Mouse (Mus musculus) heart, postnatal 0 days (tissue): ENCODE data around the gene Map4k3. TPM values are rescaled to one million over a fixed set of nuclear protein-coding genes. Genes with fewer than 3 reads are reported as not detected.
"Not testable (repeated sequence)": the region's sequence is repeated elsewhere in the genome, so short reads cannot be mapped to it uniquely, and the experiment has no call there.

Experiments used
- ATAC-seq: fragments of 200-750 bp; cut with Nextera tagmentation; 2 replicates; pipeline ENCODE4 v1.8.0; 2017; ENCODE audit warnings: low read depth, moderate number of reproducible peaks, moderate library complexity; ENCODE audit not compliant: insufficient read depth
- DNase-seq: peaks from one replicate; pipeline ENCODE4 v3.0.0-alpha.2; 2016; ENCODE audit warnings: low spot score
- H3K27ac ChIP-seq: fragments of 300-500 bp; sonication (generic); 2 replicates; pipeline ENCODE4 v1.5.1; 2014; ENCODE audit warnings: low read depth, mild to moderate bottlenecking
- H3K27me3 ChIP-seq: fragments of 300-500 bp; sonication (generic); 2 replicates; pipeline ENCODE4 v1.6.1; 2014; ENCODE audit warnings: low read length, mixed read lengths; ENCODE audit not compliant: control insufficient read depth, insufficient read depth
- H3K36me3 ChIP-seq: fragments of 300-500 bp; sonication (generic); replicated peaks from 2 replicates; pipeline ENCODE4 v1.6.1; 2014; ENCODE audit warnings: low read length, mixed read lengths; ENCODE audit not compliant: control insufficient read depth, insufficient read depth
- H3K4me1 ChIP-seq: fragments of 300-500 bp; sonication (generic); 2 replicates; pipeline ENCODE4 v1.6.1; 2014; ENCODE audit warnings: antibody characterized with exemption; ENCODE audit not compliant: control insufficient read depth, insufficient read depth
- H3K4me2 ChIP-seq: fragments of 300-500 bp; sonication (generic); 2 replicates; pipeline ENCODE4 v1.6.1; 2014; ENCODE audit warnings: low read depth, mild to moderate bottlenecking, low read length, moderate library complexity
- H3K4me3 ChIP-seq: fragments of 300-500 bp; sonication (generic); 2 replicates; pipeline ENCODE4 v1.5.1; 2014; ENCODE audit warnings: low read depth, low read length
- H3K9ac ChIP-seq: fragments of 300-500 bp; sonication (generic); replicated peaks from 2 replicates; pipeline ENCODE4 v1.6.1; 2014; ENCODE audit warnings: low read depth, low read length, mixed read lengths
- H3K9me3 ChIP-seq: fragments of 300-500 bp; sonication (generic); replicated peaks from 2 replicates; pipeline ENCODE4 v1.6.1; 2016; ENCODE audit warnings: low read length; ENCODE audit not compliant: control insufficient read depth
- CTCF ChIP-seq: IDR thresholded peaks from 2 replicates; pipeline ENCODE4 v1.5.1; 2016; ENCODE audit warnings: antibody characterized with exemption, control low read depth, low read depth
- EP300 ChIP-seq: IDR thresholded peaks from 2 replicates; pipeline ENCODE4 v1.6.1; 2016; ENCODE audit warnings: antibody characterized with exemption, low read depth
- WGBS: fragments of 180-500 bp; shearing (Covaris S2); extraction: QIAGEN DNeasy Blood & Tissue Kit; methylation state at CpG from one replicate; pipeline ENCODE4 v1.1.7; 2014; 5-methylcytosine and 5-hydroxymethylcytosine counted together
- polyA plus RNA-seq: library from polyadenylated mRNA; unstranded; fragments of >200 nt; fragmentation: Nextera tagmentation; extraction: Ambion mirVana; gene quantifications from 2 replicates; pipeline ENCODE4 v1.2.1, GENCODE M21; 2015
- total RNA-seq: library from RNA; depleted of rRNA; stranded (reverse); fragments of >200 nt; gene quantifications from 2 replicates; pipeline ENCODE4 v1.2.3, GENCODE M21; 2014; ENCODE audit warnings: low replicate concordance

Map4k3 gene
- total and polyA plus RNA-seq, 2 experiments from 2014 or later = 16.7 to 38.0 TPM

- ATAC-seq (no peak), DNase-seq (no peak)
- Histone ChIP-seq H3K27me3 (no peaks in the 10 kb centered on the region), H3K4me3 (no peak overlapping the region), H3K9me3 (no peaks in the 10 kb centered on the region), H3K4me1 (no peaks in the 10 kb centered on the region; the same call in 1 of the 2 replicates), H3K4me2 (no peak overlapping the region), H3K9ac (no peak overlapping the region), H3K27ac (no peak overlapping the region), H3K36me3 (peaks cover 2% of the 10 kb centered on the region; the same call in 1 of the 2 replicates)
- TF ChIP-seq CTCF (no peak), EP300 (no peak)
- 52% methylated on average over 7 of the region's 7 CpGs for WGBS
These were observed 153.3 kb downstream of the Map4k3 start for GRCm38 (mm10) chr17:80575008-80575407.

- Histone ChIP-seq H3K27me3 (no peaks in the 10 kb centered on the region), H3K9me3 (no peaks in the 10 kb centered on the region), H3K4me3 (no peak overlapping the region), H3K4me1 (no peaks in the 10 kb centered on the region; the same call in 1 of the 2 replicates), H3K27ac (no peak overlapping the region), H3K4me2 (no peak overlapping the region), H3K36me3 (no peaks in the 10 kb centered on the region), H3K9ac (no peak overlapping the region)
- ATAC-seq (no peak), DNase-seq (no peak)
- TF ChIP-seq EP300 = no peak
- TF ChIP-seq CTCF = no peak
- 79% methylated on average over 7 of the region's 7 CpGs for WGBS
These were observed 153.8 kb downstream of the Map4k3 start for GRCm38 (mm10) chr17:80574471-80574965.

DNA sequence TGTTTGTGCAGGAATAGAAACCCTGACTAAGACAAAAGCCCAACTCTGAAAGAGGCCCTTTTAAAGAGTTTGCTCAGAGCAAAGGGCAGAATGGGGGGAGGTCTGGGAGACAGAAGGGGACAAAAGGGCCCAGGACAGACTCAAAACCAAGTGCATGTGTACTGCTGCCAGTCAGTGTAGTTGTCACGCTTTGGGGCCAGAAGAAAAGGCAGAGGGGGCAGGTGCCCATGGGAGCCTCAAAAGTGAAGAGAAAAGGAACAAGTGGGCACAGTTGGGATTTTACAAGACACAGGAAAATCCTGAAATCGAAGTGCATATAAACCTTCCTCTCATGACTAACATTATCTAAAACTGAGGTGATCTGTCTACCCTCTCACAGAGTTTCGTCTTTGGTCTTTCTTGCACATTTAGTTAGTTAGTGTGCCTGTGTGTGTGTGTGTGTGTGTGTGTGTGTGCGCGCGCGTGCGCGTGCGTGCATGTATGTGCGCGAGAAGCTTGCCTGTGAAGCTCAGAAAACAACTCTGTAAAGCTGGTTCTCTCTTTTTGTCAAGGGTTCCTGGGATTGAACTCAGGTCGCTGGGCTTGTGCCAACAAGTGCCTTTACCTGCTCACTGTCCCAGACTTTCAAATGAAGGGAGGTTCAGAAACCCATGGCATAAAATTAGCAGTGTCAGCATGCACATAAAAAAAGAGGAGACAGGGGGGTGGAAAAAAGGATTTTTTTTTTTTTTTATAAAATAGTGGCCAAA, 155.9 kb downstream of the Map4k3 start:
- Histone ChIP-seq H3K4me2 (no peak overlapping the region), H3K4me1 (no peaks in the 10 kb centered on the region; the same call in 1 of the 2 replicates), H3K4me3 (no peak overlapping the region), H3K36me3 (no peaks in the 10 kb centered on the region), H3K9ac (no peak overlapping the region), H3K9me3 (0 out of 2 replicates have a peak, but pooled peaks cover 3% of the 10 kb centered on the region), H3K27ac (no peak overlapping the region), H3K27me3 (no peaks in the 10 kb centered on the region)
- DNase-seq = no peak
- 93% methylated on average over 13 of the region's 13 CpGs for WGBS
- no peak for ATAC-seq
- no peak for TF ChIP-seq EP300
- no peak for TF ChIP-seq CTCF

GRCm38 (mm10) chr17:80571460-80571859, 156.8 kb downstream of the Map4k3 start:
- WGBS = 90% methylated on average over 4 of the region's 4 CpGs
- Histone ChIP-seq H3K27me3 (no peaks in the 10 kb centered on the region), H3K4me2 (no peak overlapping the region), H3K4me1 (no peaks in the 10 kb centered on the region), H3K4me3 (no peak overlapping the region), H3K9me3 (0 out of 2 replicates have a peak, but pooled peaks cover 5% of the 10 kb centered on the region), H3K27ac (no peak overlapping the region), H3K9ac (no peak overlapping the region), H3K36me3 (no peaks in the 10 kb centered on the region)
- TF ChIP-seq EP300 (no peak), CTCF (no peak)
- DNase-seq (no peak), ATAC-seq (no peak)

GRCm38 (mm10) chr17:80569718-80570117, 158.6 kb downstream of the Map4k3 start:
- TF ChIP-seq CTCF = peak; percentile 12; the same call in 1 of the 2 replicates
- WGBS = 94% methylated on average over 1 of the region's 2 CpGs
- not testable (repeated sequence) for H3K4me2 ChIP-seq, H3K4me3 ChIP-seq, H3K27ac ChIP-seq, ATAC-seq, H3K36me3 ChIP-seq, H3K27me3 ChIP-seq, H3K9ac ChIP-seq, DNase-seq, H3K9me3 ChIP-seq, H3K4me1 ChIP-seq
